Mouse (Mus musculus) heart, postnatal 4 days (tissue): ENCODE measurements at regions not wholly inside any gene's neighbourhood (a gene's known extent, or its start where the extent isn't known, plus 50 kb on each side); places are given as distances from the start of the nearest gene placed in this dataset.

Source experiments
- DNase-seq: peaks from one replicate; pipeline ENCODE4 v3.0.0; 2021

DNA sequence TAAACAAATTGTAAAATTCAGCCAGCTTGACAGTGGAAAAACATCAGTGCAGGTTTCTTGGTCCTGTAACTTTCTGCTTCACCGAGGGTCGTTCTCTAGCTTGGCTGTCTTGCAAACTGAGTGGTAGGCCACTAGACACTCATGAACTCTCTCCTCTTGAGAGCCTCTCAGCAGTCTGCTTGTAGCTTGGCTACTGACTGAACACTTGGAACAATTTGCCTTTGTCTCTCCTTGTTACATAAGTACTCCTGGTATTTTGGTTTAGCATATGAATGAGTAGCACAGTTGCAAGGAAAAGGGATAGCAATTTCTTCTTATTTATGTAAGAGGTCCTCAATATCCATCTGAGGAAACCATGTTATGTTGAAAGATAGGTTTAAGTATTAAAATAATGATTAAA is 769.6 kb upstream of the Sel1l start:
- no peak for DNase-seq

- no peak for DNase-seq
Measured at GRCm38 (mm10) chr12:92601673-92602072, 752.7 kb upstream of the Sel1l start.

DNA sequence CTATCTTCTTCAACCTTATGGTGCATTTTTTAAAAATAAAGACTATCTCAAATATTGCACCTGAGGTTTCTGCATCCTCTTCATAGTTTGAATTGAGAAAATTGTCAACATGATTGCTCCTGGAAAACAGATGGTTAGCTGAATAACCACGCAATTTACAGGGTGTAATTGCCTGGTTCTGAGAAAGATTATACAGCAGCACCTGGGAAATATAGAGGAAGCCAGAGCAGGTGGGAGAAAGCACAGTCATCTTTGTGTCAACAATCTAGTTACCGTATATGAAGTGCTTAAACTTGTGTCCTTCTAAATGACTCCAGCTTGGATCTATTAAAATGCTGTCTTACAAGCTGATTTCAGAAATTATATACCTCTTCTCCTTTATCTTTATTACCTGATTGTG is 740.8 kb upstream of the Sel1l start:
- no peak for DNase-seq

GRCm38 (mm10) chr12:92589305-92589704 is 740.3 kb upstream of the Sel1l start:
- no peak for DNase-seq

DNA sequence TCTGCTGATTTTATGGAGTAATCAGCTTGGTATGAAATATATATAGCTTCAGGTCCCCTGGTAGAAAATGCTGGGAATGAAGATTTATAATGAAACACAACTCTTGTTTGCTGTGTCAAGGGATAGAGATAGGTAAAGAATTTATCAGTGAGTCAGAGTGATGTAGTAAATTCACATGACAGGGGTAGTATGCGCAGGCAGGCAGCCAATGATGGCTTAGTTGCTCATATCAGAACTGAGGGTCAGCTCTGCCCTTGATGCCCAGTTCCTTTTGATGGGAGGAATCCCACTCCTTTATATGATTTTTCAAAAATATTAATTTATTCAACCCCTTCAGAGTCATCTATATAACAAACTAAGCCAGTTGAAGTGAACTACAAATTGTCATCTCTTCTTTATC is 729.6 kb upstream of the Sel1l start:
- no peak for DNase-seq
